Mouse (Mus musculus) CH12.LX (cell line): ENCODE results near the gene Sytl1.

Experiments used
- CTCF ChIP-seq, 2 experiments: IDR thresholded peaks in 1 of 2; conservative IDR thresholded peaks in 1 of 2; 2 replicates each; pipeline ENCODE4 v1.5.1; 2011 to 2012; ENCODE audit warnings: low read depth in 2 of 2, low read length in 2 of 2, improper control_type of control experiment in 1 of 2, inconsistent platforms in 1 of 2, mild to moderate bottlenecking in 1 of 2, moderate library complexity in 1 of 2
- E2F4 ChIP-seq: IDR thresholded peaks from 2 replicates; pipeline ENCODE4 v1.6.1; 2011; ENCODE audit warnings: low read depth, low read length, improper control_type of control experiment; ENCODE audit not compliant: insufficient replicate concordance
- EP300 ChIP-seq: IDR thresholded peaks from 2 replicates; pipeline ENCODE4 v1.6.1; 2011; ENCODE audit warnings: low read length, improper control_type of control experiment
- ETS1 ChIP-seq: conservative IDR thresholded peaks from 2 replicates; pipeline ENCODE4 v1.6.1; 2012; ENCODE audit warnings: low read depth, mild to moderate bottlenecking, inconsistent platforms, low read length, improper control_type of control experiment, moderate library complexity
- MXI1 ChIP-seq: IDR thresholded peaks from 2 replicates; pipeline ENCODE4 v1.6.1; 2011; ENCODE audit warnings: mild to moderate bottlenecking, low read depth, low read length, improper control_type of control experiment
- POLR2A ChIP-seq: IDR thresholded peaks from 2 replicates; pipeline ENCODE4 v1.6.1; 2011; ENCODE audit warnings: low read depth, mild to moderate bottlenecking, improper control_type of control experiment, low read length
- RCOR1 ChIP-seq: conservative IDR thresholded peaks from 2 replicates; pipeline ENCODE4 v1.6.1; 2012; ENCODE audit warnings: low read depth, mild to moderate bottlenecking, inconsistent platforms, low read length, improper control_type of control experiment
- ZC3H11A ChIP-seq: IDR thresholded peaks from 2 replicates; pipeline ENCODE4 v1.6.1; 2012; ENCODE audit warnings: low read depth, mild to moderate bottlenecking, inconsistent platforms, low read length, improper control_type of control experiment

DNA sequence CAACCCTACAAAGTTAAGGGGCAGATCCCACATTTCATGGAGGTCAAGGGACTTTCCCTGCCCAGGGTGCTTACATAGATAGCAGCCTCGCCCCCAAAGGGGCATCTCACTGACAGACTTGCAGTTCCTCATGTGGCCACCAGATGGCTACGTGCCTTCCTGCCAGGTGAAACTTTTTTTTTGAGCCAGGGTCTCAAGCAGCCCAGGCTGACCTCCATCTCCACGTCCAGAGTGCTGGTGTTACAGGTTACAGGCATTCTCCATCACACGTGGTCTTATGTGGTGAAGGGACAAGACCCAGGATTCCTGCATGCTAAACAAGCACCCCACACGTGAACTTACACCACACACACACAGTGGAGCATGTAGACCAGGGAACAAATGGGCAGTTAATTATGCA is 45.3 kb downstream of the Sytl1 start:
- TF ChIP-seq EP300 (no peak), RCOR1 (no peak), MXI1 (no peak), CTCF (conservative IDR thresholded peaks at IDR 0.05 in 1 of 2, IDR thresholded peaks at IDR 0.05 in 1 of 2; ENCODE audit: low read depth in 2 of 2, low read length in 2 of 2) (peak; percentile 85 to 96), POLR2A (no peak), ZC3H11A (no peak), E2F4 (no peak), ETS1 (no peak)
